In genomic region chr5:97359104-97359503, GRCm38 (mm10) we compare ENCODE assay signal across 32 mouse cellular contexts. TPM values are rescaled to one million over a fixed set of nuclear protein-coding genes. Genes with fewer than 3 reads are reported as not detected.
DNase-seq lines count a peak whose midpoint lies in the region; ATAC-seq and TF ChIP-seq lines count a peak whose summit lies in the region.
"Had no signal": no experiment of that assay in that cellular context is flagged by ENCODE, and none has a peak within 500 bp of the region (broad histone marks: within the 10 kb centered on the region; RNA-seq: fewer than 3 reads in every experiment).

No protein-coding gene starts in this region.

- H3K36me3 ChIP-seq in forebrain, embryonic 14.5 days (ENCODE audit: control insufficient read depth, insufficient read depth, low read length), result no peaks in the 10 kb centered on the region
- no peaks in the 10 kb centered on the region for H3K36me3 ChIP-seq in forebrain, embryonic 12.5 days (replicated peaks)
- H3K36me3 ChIP-seq: embryonic facial prominence, embryonic 12.5 days; hindbrain, embryonic 15.5 days; intestine, embryonic 15.5 days; midbrain, embryonic 12.5 days; neural tube, embryonic 13.5 days had no signal

- peak; percentile 16 for DNase-seq in forebrain, embryonic 14.5 days (ENCODE audit: low spot score)
- DNase-seq in layer of hippocampus, adult 2 months (ENCODE audit: low spot score in 2 of 2), result no peak
- no peak for DNase-seq in layer of hippocampus, adult 8-10 months (ENCODE audit: low spot score in 2 of 2)
- peak; percentile 28 to 43 for DNase-seq in right cerebral cortex, postnatal 10 days (ENCODE audit: low spot score in 2 of 2)
- DNase-seq in right cerebral cortex, adult 2 months (ENCODE audit: low spot score in 2 of 2), result no peak
- DNase-seq in kidney, postnatal 10 days, result no peak
- DNase-seq: adrenal gland, postnatal 36 days; cerebellum, adult 11 months; gastrocnemius, postnatal 25 days; heart, adult 18-20 months; heart, postnatal 4 days; kidney, adult 9 months; kidney, postnatal 25 days; layer of hippocampus, adult 9-11 months; retina, postnatal 1 day; right cerebral cortex, postnatal 4 days; thymus, adult 2 months; thymus, postnatal 4 days had no signal

- H3K9me3 ChIP-seq in forebrain, embryonic 14.5 days (replicated peaks; ENCODE audit: control insufficient read depth, low read length), result no peaks in the 10 kb centered on the region
- no peaks in the 10 kb centered on the region for H3K9me3 ChIP-seq in forebrain, embryonic 12.5 days
- H3K9me3 ChIP-seq: embryonic facial prominence, embryonic 12.5 days; hindbrain, embryonic 15.5 days; intestine, embryonic 15.5 days; midbrain, embryonic 12.5 days had no signal

- TF ChIP-seq CTCF in layer of hippocampus, adult 2 months (conservative IDR thresholded peaks at IDR 0.05), result peak; percentile 50

- no peak overlapping the region for H3K9ac ChIP-seq in forebrain, embryonic 14.5 days (ENCODE audit: low read length)
- no peak overlapping the region for H3K9ac ChIP-seq in forebrain, embryonic 12.5 days
- H3K9ac ChIP-seq: embryonic facial prominence, embryonic 12.5 days; hindbrain, embryonic 15.5 days; intestine, embryonic 15.5 days; midbrain, embryonic 12.5 days; neural tube, embryonic 13.5 days had no signal

- 79% methylated on average over 4 of the region's 4 CpGs for WGBS in forebrain, embryonic 14.5 days
- 81% methylated on average over 4 of the region's 4 CpGs for WGBS in forebrain, embryonic 12.5 days

- no peaks in the 10 kb centered on the region for H3K27me3 ChIP-seq in forebrain, embryonic 14.5 days (replicated peaks; ENCODE audit: control insufficient read depth, insufficient read depth, low read length)
- H3K27me3 ChIP-seq in forebrain, embryonic 12.5 days, result no peaks in the 10 kb centered on the region
- H3K27me3 ChIP-seq: embryonic facial prominence, embryonic 12.5 days; hindbrain, embryonic 15.5 days; intestine, embryonic 15.5 days; midbrain, embryonic 12.5 days; neural tube, embryonic 13.5 days had no signal

- H3K4me2 ChIP-seq in forebrain, embryonic 14.5 days (ENCODE audit: low read length), result no peak overlapping the region
- no peak overlapping the region for H3K4me2 ChIP-seq in forebrain, embryonic 12.5 days
- H3K4me2 ChIP-seq: embryonic facial prominence, embryonic 12.5 days; hindbrain, embryonic 15.5 days; intestine, embryonic 15.5 days; midbrain, embryonic 12.5 days; neural tube, embryonic 13.5 days had no signal

- ATAC-seq in forebrain, embryonic 14.5 days, result no peak
- ATAC-seq in forebrain, embryonic 12.5 days (ENCODE audit: low FRiP score), result no peak
- ATAC-seq: CD4-positive, CD25-positive, alpha-beta regulatory T cell, adult 4 months; intestine, embryonic 15.5 days had no signal

- no peak overlapping the region for H3K4me3 ChIP-seq in forebrain, embryonic 14.5 days (ENCODE audit: low read depth, low read length)
- H3K4me3 ChIP-seq in forebrain, embryonic 12.5 days (replicated peaks), result no peak overlapping the region
- no peak overlapping the region for H3K4me3 ChIP-seq in layer of hippocampus, adult 2 months
- H3K4me3 ChIP-seq: embryonic facial prominence, embryonic 12.5 days; hindbrain, embryonic 15.5 days; intestine, embryonic 15.5 days; midbrain, embryonic 12.5 days; neural tube, embryonic 13.5 days had no signal

- H3K4me1 ChIP-seq in forebrain, embryonic 14.5 days (ENCODE audit: control insufficient read depth, insufficient read depth, low read length), result peaks cover 5% of the 10 kb centered on the region; the same call in 1 of the 2 replicates
- H3K4me1 ChIP-seq in forebrain, embryonic 12.5 days, result peaks cover 5% of the 10 kb centered on the region
- H3K4me1 ChIP-seq: embryonic facial prominence, embryonic 12.5 days; intestine, embryonic 15.5 days; neural tube, embryonic 13.5 days had no signal

- no peak overlapping the region for H3K27ac ChIP-seq in forebrain, embryonic 14.5 days (ENCODE audit: low read depth, low read length)
- no peak overlapping the region for H3K27ac ChIP-seq in forebrain, embryonic 12.5 days
- H3K27ac ChIP-seq in layer of hippocampus, adult 2 months, result no peak overlapping the region
- H3K27ac ChIP-seq: embryonic facial prominence, embryonic 12.5 days; hindbrain, embryonic 15.5 days; intestine, embryonic 15.5 days; midbrain, embryonic 12.5 days; neural tube, embryonic 13.5 days had no signal

RNA-seq across cellular contexts. Expression of gene Naa11, which starts 33.1 kb away (rescaled TPM):
- 0.08 TPM in 1 of 2 replicates, not detected in the other for polyA plus RNA-seq in forebrain, embryonic 14.5 days (2014; fragmentation: Nextera tagmentation; extraction: Ambion mirVana)
- polyA plus RNA-seq in forebrain, embryonic 12.5 days (2016; fragmentation: Nextera tagmentation; extraction: Ambion mirVana), result 0.05 TPM in 1 of 2 replicates, not detected in the other
- total RNA-seq in layer of hippocampus, adult 2 months (2021), result not detected
- total RNA-seq in layer of hippocampus, adult 8-10 months (2022), result not detected
- total RNA-seq: adrenal gland, adult 18-20 months; adrenal gland, postnatal 36 days; gastrocnemius, postnatal 25 days; heart, adult 18-20 months; heart, postnatal 4 days; left cerebral cortex, adult 18-20 months; liver, adult 2 months had no signal
- polyA plus RNA-seq: CD4-positive, CD25-positive, alpha-beta regulatory T cell, adult 4 months; embryonic facial prominence, embryonic 12.5 days; forebrain, embryonic 11.5 days; heart, embryonic 14.5 days; hindbrain, embryonic 15.5 days; liver, adult 2 months; liver, embryonic 16.5 days; lung, embryonic 16.5 days; midbrain, embryonic 12.5 days; neural tube, embryonic 13.5 days; thymus, adult 2 months had no signal

Comparison
In these comparisons a context has a peak if more than half of its experiments do, and no peak if none do; other contexts are left out.
1. DNase-seq: peak in forebrain, embryonic 14.5 days (single experiment) and right cerebral cortex, postnatal 10 days (2 of 2); none in layer of hippocampus, adult 2 months (0 of 2), layer of hippocampus, adult 8-10 months (0 of 2), right cerebral cortex, adult 2 months (0 of 2) and kidney, postnatal 10 days (single experiment).